8 mouse cellular contexts compared by ENCODE assay signal in the genomic region with DNA sequence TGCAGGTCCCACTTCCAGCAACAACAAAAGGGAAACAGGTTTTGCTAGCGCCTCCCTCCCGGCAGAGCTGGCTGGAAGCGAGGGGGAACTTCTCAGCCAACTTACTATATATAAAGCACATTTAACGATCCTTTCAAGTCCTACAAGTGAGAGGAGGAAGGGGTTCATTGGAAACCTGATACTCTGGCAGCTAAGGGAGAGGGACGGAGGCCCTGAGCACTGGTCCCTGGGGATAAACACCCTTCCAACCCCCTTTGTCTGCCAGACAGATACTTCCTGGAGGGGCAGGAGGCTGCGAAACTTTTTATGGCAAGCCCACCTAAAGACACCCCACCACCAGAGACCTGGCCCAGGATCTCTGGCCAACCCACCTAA. TPM values are rescaled to one million over a fixed set of nuclear protein-coding genes. Genes with fewer than 3 reads are reported as not detected.
DNase-seq lines count a peak whose midpoint lies in the region; ATAC-seq and TF ChIP-seq lines count a peak whose summit lies in the region.

No protein-coding gene starts in this region.

- H3K27ac ChIP-seq in heart, embryonic 12.5 days (ENCODE audit: poor library complexity, severe bottlenecking) = peak overlapping the region; percentile 93
- H3K27ac ChIP-seq in ES-Bruce4 (ENCODE audit: insufficient read depth, low read length) = peak overlapping the region; percentile 89

- ATAC-seq in heart, embryonic 12.5 days (ENCODE audit: insufficient number of reproducible peaks, low FRiP score) = no peak
- ATAC-seq in erythroblast, adult 5-6 weeks (replicated peaks; ENCODE audit: low FRiP score, poor library complexity, severe bottlenecking) = no peak

- no peaks in the 10 kb centered on the region for H3K27me3 ChIP-seq in heart, embryonic 12.5 days (replicated peaks)
- H3K27me3 ChIP-seq in ES-Bruce4 (ENCODE audit: control insufficient read depth, insufficient read depth, low read length, poor library complexity, severe bottlenecking) = no peaks in the 10 kb centered on the region

- no peak for DNase-seq in heart, adult 8-10 months (ENCODE audit: low spot score)
- DNase-seq in forelimb bud, embryonic 11.5 days (ENCODE audit: low read depth, low spot score) = peak; percentile 86
- peak; percentile 49 for DNase-seq in mesoderm, embryonic 11.5 days (ENCODE audit: low read depth, low spot score)
- DNase-seq in spleen, postnatal 36 days (ENCODE audit: low spot score in 2 of 2) = no peak
- no peak for DNase-seq in layer of hippocampus, postnatal 25 days (ENCODE audit: extremely low spot score in 1 of 2, low spot score in 1 of 2)

- TF ChIP-seq EP300 in ES-Bruce4 (IDR thresholded peaks at IDR 0.05; ENCODE audit: insufficient read depth, low read depth, low read length) = 0 out of 2 replicates have a peak, but pooled peaks have one; percentile 64

- no peak for TF ChIP-seq POLR2A in ES-Bruce4 (IDR thresholded peaks at IDR 0.05; ENCODE audit: insufficient read depth, low read length)

- WGBS in heart, embryonic 12.5 days = 8% methylated on average over 6 of the region's 6 CpGs

- no peaks in the 10 kb centered on the region for H3K36me3 ChIP-seq in heart, embryonic 12.5 days
- no peaks in the 10 kb centered on the region for H3K36me3 ChIP-seq in ES-Bruce4 (ENCODE audit: control insufficient read depth, insufficient read depth, low read length, poor library complexity, severe bottlenecking)

- H3K9me3 ChIP-seq in heart, embryonic 12.5 days (replicated peaks) = no peaks in the 10 kb centered on the region
- H3K9me3 ChIP-seq in ES-Bruce4 (replicated peaks; ENCODE audit: control insufficient read depth, insufficient read depth, low read length, poor library complexity, severe bottlenecking) = no peaks in the 10 kb centered on the region

- peak overlapping the region; percentile 70 for H3K9ac ChIP-seq in heart, embryonic 12.5 days
- peak overlapping the region; percentile 45 for H3K9ac ChIP-seq in ES-Bruce4 (ENCODE audit: low read depth, poor library complexity, severe bottlenecking)

- peaks cover 87% of the 10 kb centered on the region for H3K4me1 ChIP-seq in heart, embryonic 12.5 days (replicated peaks)
- H3K4me1 ChIP-seq in ES-Bruce4 (ENCODE audit: control insufficient read depth, insufficient read depth, low read length) = peaks cover 27% of the 10 kb centered on the region

- H3K4me3 ChIP-seq in heart, embryonic 12.5 days = peak overlapping the region; percentile 8; the same call in 1 of the 2 replicates
- H3K4me3 ChIP-seq in ES-Bruce4 (ENCODE audit: low read depth, low read length) = peak overlapping the region; percentile 20; the same call in 1 of the 2 replicates

- H3K4me2 ChIP-seq in heart, embryonic 12.5 days = peak overlapping the region; percentile 54

- TF ChIP-seq CTCF in ES-Bruce4 (IDR thresholded peaks at IDR 0.05; ENCODE audit: low read depth, low read length) = no peak

RNA-seq across cellular contexts. Expression of a gene that starts 10.9 kb away (rescaled TPM):
- polyA plus RNA-seq in heart, embryonic 12.5 days (2016; fragmentation: Nextera tagmentation; extraction: Ambion mirVana) = 68.5 and 71.4 TPM in 2 replicates
- 1 to 10 TPM; 1.8 to 3.5 (median 2.1) TPM for total RNA-seq in heart, adult 8-10 months (2022)
- 110 and 113 TPM in 2 replicates for polyA plus RNA-seq in ES-Bruce4 (2011; ENCODE audit: insufficient read depth, insufficient read length, low read depth, missing spikeins)
- not detected in 2 replicates for total RNA-seq in erythroblast, adult 5-6 weeks (2015; ENCODE audit: low replicate concordance)
- total RNA-seq in erythroblast, adult 5-6 weeks (2017; ENCODE audit: low replicate concordance) = not detected in 2 replicates
- 1 to 10 TPM; 8.9 to 9.4 TPM for total RNA-seq in layer of hippocampus, postnatal 25 days (2021)

RNA-seq across cellular contexts. Expression of a gene that starts 27.4 kb away (rescaled TPM):
- 19.9 and 21.1 TPM in 2 replicates for polyA plus RNA-seq in heart, embryonic 12.5 days (2016; fragmentation: Nextera tagmentation; extraction: Ambion mirVana)
- 10 to 100 TPM; 27.5 to 29.1 (median 28.5) TPM for total RNA-seq in heart, adult 8-10 months (2022)
- 10.1 TPM in 2 replicates for polyA plus RNA-seq in ES-Bruce4 (2011; ENCODE audit: insufficient read depth, insufficient read length, low read depth, missing spikeins)
- 0.38 and 1.3 TPM in 2 replicates for total RNA-seq in erythroblast, adult 5-6 weeks (2015; ENCODE audit: low replicate concordance)
- total RNA-seq in erythroblast, adult 5-6 weeks (2017; ENCODE audit: low replicate concordance) = 7.7 and 12.0 TPM in 2 replicates
- total RNA-seq in layer of hippocampus, postnatal 25 days (2021) = 10 to 100 TPM; 16.8 to 17.0 TPM

RNA-seq across cellular contexts. Expression of a gene that starts 27.6 kb away (rescaled TPM):
- polyA plus RNA-seq in heart, embryonic 12.5 days (2016; fragmentation: Nextera tagmentation; extraction: Ambion mirVana) = 90.9 and 99.0 TPM in 2 replicates
- 100 to 1,000 TPM; 115 to 133 (median 125) TPM for total RNA-seq in heart, adult 8-10 months (2022)
- polyA plus RNA-seq in ES-Bruce4 (2011; ENCODE audit: insufficient read depth, insufficient read length, low read depth, missing spikeins) = 65.8 and 70.9 TPM in 2 replicates
- total RNA-seq in erythroblast, adult 5-6 weeks (2015; ENCODE audit: low replicate concordance) = 35.5 and 61.9 TPM in 2 replicates
- total RNA-seq in erythroblast, adult 5-6 weeks (2017; ENCODE audit: low replicate concordance) = 19.5 and 41.6 TPM in 2 replicates
- total RNA-seq in layer of hippocampus, postnatal 25 days (2021) = 10 to 100 TPM; 51.5 to 57.4 TPM

RNA-seq across cellular contexts. Expression of a gene that starts 31.8 kb away (rescaled TPM):
- polyA plus RNA-seq in heart, embryonic 12.5 days (2016; fragmentation: Nextera tagmentation; extraction: Ambion mirVana) = 48.1 and 53.1 TPM in 2 replicates
- 10 to 100 TPM; 16.5 to 21.2 (median 18.7) TPM for total RNA-seq in heart, adult 8-10 months (2022)
- polyA plus RNA-seq in ES-Bruce4 (2011; ENCODE audit: insufficient read depth, insufficient read length, low read depth, missing spikeins) = 67.1 and 74.8 TPM in 2 replicates
- total RNA-seq in erythroblast, adult 5-6 weeks (2015; ENCODE audit: low replicate concordance) = 1.9 and 3.8 TPM in 2 replicates
- total RNA-seq in erythroblast, adult 5-6 weeks (2017; ENCODE audit: low replicate concordance) = 0.68 and 1.1 TPM in 2 replicates
- 10 to 100 TPM; 19.7 to 20.9 TPM for total RNA-seq in layer of hippocampus, postnatal 25 days (2021)

RNA-seq across cellular contexts. Expression of a gene that starts 55.8 kb away (rescaled TPM):
- 36.5 and 38.9 TPM in 2 replicates for polyA plus RNA-seq in heart, embryonic 12.5 days (2016; fragmentation: Nextera tagmentation; extraction: Ambion mirVana)
- total RNA-seq in heart, adult 8-10 months (2022) = 10 to 100 TPM; 10.5 to 13.7 (median 12.4) TPM
- 48.5 and 60.2 TPM in 2 replicates for polyA plus RNA-seq in ES-Bruce4 (2011; ENCODE audit: insufficient read depth, insufficient read length, low read depth, missing spikeins)
- total RNA-seq in erythroblast, adult 5-6 weeks (2015; ENCODE audit: low replicate concordance) = 2.1 and 7.9 TPM in 2 replicates
- 7.7 and 11.3 TPM in 2 replicates for total RNA-seq in erythroblast, adult 5-6 weeks (2017; ENCODE audit: low replicate concordance)
- 10 to 100 TPM; 16.3 to 18.1 TPM for total RNA-seq in layer of hippocampus, postnatal 25 days (2021)

Comparison
In these comparisons a context has a peak if more than half of its experiments do, and no peak if none do; other contexts are left out.
1. DNase-seq: peak in forelimb bud, embryonic 11.5 days (single experiment) and mesoderm, embryonic 11.5 days (single experiment); none in heart, adult 8-10 months (single experiment), spleen, postnatal 36 days (0 of 2) and layer of hippocampus, postnatal 25 days (0 of 2).